Mouse (Mus musculus) C2C12 (cell line): ENCODE measurements around the gene Pigk.

Experiments
- CEBPB ChIP-seq: IDR thresholded peaks from one replicate; pipeline ENCODE4 v1.6.1; 2011; ENCODE audit warnings: low read depth, mild to moderate bottlenecking, control low read depth, moderate library complexity
- CTCF ChIP-seq: IDR thresholded peaks from one replicate; pipeline ENCODE4 v1.5.1; 2011; ENCODE audit not compliant: control insufficient read depth, insufficient read depth, insufficient read length
- FOSL1 ChIP-seq: IDR thresholded peaks from one replicate; pipeline ENCODE4 v1.8.0; 2011; ENCODE audit warnings: mild to moderate bottlenecking, low read length; ENCODE audit not compliant: poor library complexity, insufficient read depth, severe bottlenecking
- MAX ChIP-seq: IDR thresholded peaks from one replicate; pipeline ENCODE4 v1.6.1; 2011; ENCODE audit warnings: mild to moderate bottlenecking, control low read depth
- MYOG ChIP-seq: IDR thresholded peaks from one replicate; pipeline ENCODE4 v1.6.1; 2011; ENCODE audit not compliant: control insufficient read depth, insufficient read length; ENCODE audit errors: extremely low read depth
- USF1 ChIP-seq: IDR thresholded peaks from one replicate; pipeline ENCODE4 v1.6.1; 2011; ENCODE audit warnings: low read depth, mild to moderate bottlenecking, control low read depth, moderate library complexity

GRCm38 (mm10) chr3:152667356-152668211 lies 46.3 kb upstream of the Pigk start:
- TF ChIP-seq CTCF (no peak), USF1 (no peak), CEBPB (no peak), FOSL1 (no peak), MAX (no peak), MYOG (no peak)
